Mouse (Mus musculus) embryonic fibroblast, embryonic 13.5 days (primary cell): ENCODE data around the gene Sbno2.

Experiments
- CTCF ChIP-seq: IDR thresholded peaks from 2 replicates; pipeline ENCODE4 v1.5.1; 2011; ENCODE audit warnings: mild to moderate bottlenecking, control low read depth, low read length, moderate library complexity, borderline replicate concordance; ENCODE audit not compliant: insufficient read depth
- POLR2A ChIP-seq: IDR thresholded peaks from 2 replicates; pipeline ENCODE4 v1.6.1; 2011; ENCODE audit warnings: low read depth, mild to moderate bottlenecking, control low read depth, low read length, moderate library complexity

- TF ChIP-seq CTCF (no peak), POLR2A (no peak)
These were observed 48.3 kb upstream of the Sbno2 start for GRCm38 (mm10) chr10:80153713-80154112.
